Mouse (Mus musculus): ENCODE measurements around the gene Gm10309. TPM values are rescaled to one million over a fixed set of nuclear protein-coding genes. Genes with fewer than 3 reads are reported as not detected.

Gm10309 gene
- 0.26 and 0.82 TPM in 2 replicates for polyA plus RNA-seq (2016; fragmentation: Nextera tagmentation; extraction: Ambion mirVana)

DNA sequence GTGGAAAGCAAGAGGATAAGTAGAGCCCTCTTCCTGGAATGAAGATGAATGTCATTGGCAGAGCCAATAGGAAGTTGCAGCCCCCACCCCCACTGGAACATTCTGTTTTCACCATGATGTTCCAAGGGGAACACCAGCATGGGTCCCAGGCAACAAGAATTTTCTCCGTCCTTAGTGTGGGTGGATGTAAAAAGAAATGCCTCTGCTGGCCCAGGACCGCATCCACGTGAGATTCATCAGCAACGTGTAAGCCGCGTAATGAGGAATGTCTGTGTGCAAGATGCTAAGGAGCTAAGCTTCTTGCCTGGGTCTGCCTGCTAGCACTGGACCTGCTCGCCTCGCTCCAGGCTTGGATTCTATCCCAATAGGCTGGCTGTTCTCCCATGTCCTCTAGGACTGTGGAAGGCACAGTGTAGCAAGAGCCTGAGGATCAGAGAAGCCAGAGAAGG, at the start of gene Gm10309:
Gene Gm10309, minus strand, starts transcription at position 50 of the 449 bp plus-strand sequence.
- H3K36me3 ChIP-seq, result no peaks in the 10 kb centered on the region
- no peak within 1 kb of the TSS for H3K9ac ChIP-seq
- H3K4me2 ChIP-seq (replicated peaks), result no peak within 1 kb of the TSS
- 0 out of 2 replicates have a peak, but pooled peaks cover 2% of the 10 kb centered on the region for H3K4me1 ChIP-seq
- no peaks in the 10 kb centered on the region for H3K9me3 ChIP-seq
- no peaks in the 10 kb centered on the region for H3K27me3 ChIP-seq (replicated peaks)
- ATAC-seq (ENCODE audit: low FRiP score, low read depth), result no peak
- no peak within 1 kb of the TSS for H3K4me3 ChIP-seq
- no peak within 1 kb of the TSS for H3K27ac ChIP-seq
- WGBS, result 93% methylated on average over 8 of the region's 8 CpGs

- Histone ChIP-seq H3K36me3 (no peaks in the 10 kb centered on the region), H3K27me3 (replicated peaks) (no peaks in the 10 kb centered on the region), H3K9ac (no peak overlapping the region), H3K9me3 (no peaks in the 10 kb centered on the region), H3K4me3 (no peak overlapping the region), H3K27ac (no peak overlapping the region), H3K4me1 (no peaks in the 10 kb centered on the region), H3K4me2 (replicated peaks) (no peak overlapping the region)
- no peak for ATAC-seq (ENCODE audit: low FRiP score, low read depth)
- WGBS, result 91% methylated on average over 6 of the region's 6 CpGs
These were observed 47.0 kb upstream of the Gm10309 start for GRCm38 (mm10) chr17:86551995-86552394.

DNA sequence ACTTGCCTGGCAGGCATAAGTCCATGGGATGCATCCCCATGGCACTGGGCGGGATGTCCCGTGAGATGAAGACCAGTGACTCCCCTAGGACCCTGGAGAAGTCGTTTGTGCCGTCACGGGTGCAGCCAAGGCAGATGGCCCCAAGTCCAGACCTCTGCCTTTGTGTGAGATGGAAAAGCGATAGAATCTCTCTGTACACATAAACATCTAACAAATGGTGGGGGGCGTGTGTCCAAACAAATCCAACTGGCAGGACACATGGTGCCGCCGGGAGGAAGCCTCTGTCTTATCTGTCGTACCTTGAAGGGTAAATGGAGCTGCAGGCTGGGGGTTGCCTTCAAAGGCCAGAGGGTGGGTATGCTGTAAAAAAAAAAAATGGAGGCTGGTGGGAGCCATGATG, 46.5 kb upstream of the Gm10309 start:
- H3K9ac ChIP-seq, result no peak overlapping the region
- WGBS, result 83% methylated on average over 10 of the region's 10 CpGs
- H3K27me3 ChIP-seq (replicated peaks), result no peaks in the 10 kb centered on the region
- no peak overlapping the region for H3K4me2 ChIP-seq (replicated peaks)
- no peak overlapping the region for H3K27ac ChIP-seq
- no peaks in the 10 kb centered on the region for H3K4me1 ChIP-seq
- no peaks in the 10 kb centered on the region for H3K36me3 ChIP-seq
- ATAC-seq (ENCODE audit: low FRiP score, low read depth), result no peak
- H3K9me3 ChIP-seq, result no peaks in the 10 kb centered on the region
- H3K4me3 ChIP-seq, result no peak overlapping the region

DNA sequence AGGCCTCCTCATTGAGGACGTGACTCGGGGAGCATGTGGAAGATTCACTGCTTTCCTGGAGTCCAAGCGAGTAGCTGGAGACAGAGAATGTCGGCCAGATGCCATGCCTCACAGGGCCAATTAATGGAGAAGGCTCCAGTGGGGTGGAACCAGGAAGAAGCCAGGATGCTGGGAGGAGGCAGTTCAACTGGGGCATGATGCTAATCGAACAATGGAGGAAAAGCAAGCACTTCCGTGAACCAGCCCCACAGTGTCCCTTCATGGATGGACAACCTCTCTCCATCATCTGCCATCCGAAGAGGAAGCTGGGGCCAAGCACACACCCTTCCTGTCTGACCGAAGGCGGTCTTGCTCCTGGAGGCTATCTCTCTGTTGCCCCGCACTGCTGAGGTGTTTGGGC, 44.1 kb upstream of the Gm10309 start:
- 93% methylated on average over 10 of the region's 10 CpGs for WGBS
- Histone ChIP-seq H3K9ac (no peak overlapping the region), H3K27ac (no peak overlapping the region), H3K9me3 (no peaks in the 10 kb centered on the region), H3K36me3 (no peaks in the 10 kb centered on the region), H3K27me3 (replicated peaks) (no peaks in the 10 kb centered on the region), H3K4me1 (no peaks in the 10 kb centered on the region), H3K4me3 (no peak overlapping the region), H3K4me2 (replicated peaks) (no peak overlapping the region)
- no peak for ATAC-seq (ENCODE audit: low FRiP score, low read depth)

DNA sequence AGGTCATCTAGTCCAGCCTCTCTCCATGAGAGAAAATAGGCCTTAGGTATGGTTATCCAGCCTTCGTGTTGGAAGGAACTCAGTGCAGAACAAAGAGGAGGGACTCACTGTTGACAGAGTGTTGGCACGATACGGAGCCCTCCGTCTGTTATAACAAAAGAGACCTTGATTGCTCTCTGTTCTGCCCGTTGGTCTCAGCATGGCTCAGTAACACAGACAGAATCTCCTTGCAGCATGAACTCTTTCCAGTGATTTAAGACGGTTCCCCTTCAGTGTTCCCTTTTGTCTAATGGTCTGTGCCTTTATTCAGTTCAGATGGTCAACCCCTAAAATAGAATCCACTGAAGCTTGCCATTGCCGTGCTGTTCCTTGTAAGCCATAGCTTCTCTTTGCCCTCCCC, 41.5 kb upstream of the Gm10309 start:
- Histone ChIP-seq H3K36me3 (no peaks in the 10 kb centered on the region), H3K4me2 (replicated peaks) (no peak overlapping the region), H3K9ac (no peak overlapping the region), H3K9me3 (no peaks in the 10 kb centered on the region), H3K4me1 (no peaks in the 10 kb centered on the region), H3K4me3 (no peak overlapping the region), H3K27ac (no peak overlapping the region), H3K27me3 (replicated peaks) (no peaks in the 10 kb centered on the region)
- ATAC-seq (ENCODE audit: low FRiP score, low read depth), result no peak
- WGBS, result 20% methylated on average over 7 of the region's 7 CpGs

- Histone ChIP-seq H3K27me3 (replicated peaks) (no peaks in the 10 kb centered on the region), H3K9me3 (no peaks in the 10 kb centered on the region), H3K36me3 (no peaks in the 10 kb centered on the region), H3K4me1 (0 out of 2 replicates have a peak, but pooled peaks cover 3% of the 10 kb centered on the region), H3K4me3 (no peak overlapping the region), H3K4me2 (replicated peaks) (no peak overlapping the region), H3K27ac (no peak overlapping the region), H3K9ac (no peak overlapping the region)
- ATAC-seq (ENCODE audit: low FRiP score, low read depth), result no peak
- 68% methylated on average over 18 of the region's 18 CpGs for WGBS
These were observed 34.9 kb upstream of the Gm10309 start for GRCm38 (mm10) chr17:86539881-86540430.

DNA sequence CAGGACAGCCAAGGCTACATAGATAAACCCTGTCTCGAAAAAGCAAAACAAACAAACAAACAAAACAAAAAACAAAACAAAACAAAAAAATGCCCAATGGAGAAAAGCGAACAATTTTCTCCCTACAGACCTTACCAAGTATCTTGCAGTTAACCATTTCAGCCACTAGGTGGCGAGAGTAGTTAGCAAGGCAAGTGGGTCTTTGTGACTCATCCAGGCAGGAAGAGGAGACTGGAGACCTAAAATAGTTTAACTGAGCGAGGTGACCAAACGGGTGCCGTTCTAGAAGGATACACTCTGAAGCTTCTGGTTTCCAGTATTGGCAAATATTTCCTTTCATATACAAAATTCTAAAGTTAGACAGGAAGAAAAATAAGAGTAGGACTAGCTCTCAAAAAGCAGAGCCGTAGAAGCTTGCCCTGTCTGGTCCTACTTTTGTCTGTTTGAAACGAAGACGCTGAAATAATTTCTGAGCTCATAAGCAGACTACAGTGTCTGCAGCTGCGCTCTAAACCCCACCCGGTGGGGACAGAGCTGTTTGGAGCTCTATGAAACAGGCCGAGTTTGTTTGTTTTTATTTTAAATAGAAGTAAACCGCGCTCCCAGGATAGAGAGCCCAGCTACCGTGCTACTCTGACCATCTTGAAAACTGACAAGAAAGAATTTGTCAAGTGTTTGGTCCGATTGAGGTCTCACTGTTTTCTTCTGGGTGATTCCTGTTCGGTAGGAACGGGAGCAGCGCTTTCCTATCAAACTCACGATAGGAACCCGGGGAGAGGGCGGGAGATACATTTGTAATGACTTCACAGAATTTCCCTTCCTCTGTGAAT, 31.0 kb upstream of the Gm10309 start:
- H3K9me3 ChIP-seq, result no peaks in the 10 kb centered on the region
- no peak overlapping the region for H3K27ac ChIP-seq
- H3K4me2 ChIP-seq (replicated peaks), result peak overlapping the region; percentile 10; the same call in 1 of the 2 replicates
- 54% methylated on average over 22 of the region's 22 CpGs for WGBS
- ATAC-seq (ENCODE audit: low FRiP score, low read depth), result no peak
- no peak overlapping the region for H3K4me3 ChIP-seq
- H3K4me1 ChIP-seq, result 0 out of 2 replicates have a peak, but pooled peaks cover 10% of the 10 kb centered on the region
- H3K27me3 ChIP-seq (replicated peaks), result no peaks in the 10 kb centered on the region
- H3K9ac ChIP-seq, result no peak overlapping the region
- no peaks in the 10 kb centered on the region for H3K36me3 ChIP-seq

DNA sequence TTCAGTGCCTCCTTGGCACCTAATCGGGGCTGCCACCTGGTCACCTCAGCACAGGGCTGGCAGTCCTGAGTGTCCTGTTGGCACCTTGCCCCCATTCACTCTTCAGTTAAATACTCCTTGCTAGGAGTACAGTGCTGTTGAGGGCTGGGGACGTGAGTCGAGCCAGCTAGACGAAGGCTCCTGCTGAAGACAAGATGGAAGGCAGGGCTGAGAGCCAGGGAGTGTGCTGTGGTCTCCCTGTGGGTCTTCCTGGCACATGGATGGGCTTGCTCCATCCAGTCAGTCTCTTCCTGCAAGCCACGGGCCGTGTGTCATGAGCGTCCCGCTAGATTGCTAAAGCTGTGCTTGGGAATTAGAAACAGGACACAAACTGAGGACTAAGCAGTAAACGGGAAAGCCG, 30.1 kb upstream of the Gm10309 start:
- ATAC-seq (ENCODE audit: low FRiP score, low read depth), result 0 out of 2 replicates have a peak, but pooled peaks have one; percentile 41
- Histone ChIP-seq H3K9me3 (no peaks in the 10 kb centered on the region), H3K27me3 (replicated peaks) (no peaks in the 10 kb centered on the region), H3K36me3 (no peaks in the 10 kb centered on the region), H3K4me1 (0 out of 2 replicates have a peak, but pooled peaks cover 10% of the 10 kb centered on the region), H3K4me3 (no peak overlapping the region), H3K27ac (no peak overlapping the region), H3K4me2 (replicated peaks) (no peak overlapping the region), H3K9ac (no peak overlapping the region)
- 82% methylated on average over 10 of the region's 10 CpGs for WGBS

DNA sequence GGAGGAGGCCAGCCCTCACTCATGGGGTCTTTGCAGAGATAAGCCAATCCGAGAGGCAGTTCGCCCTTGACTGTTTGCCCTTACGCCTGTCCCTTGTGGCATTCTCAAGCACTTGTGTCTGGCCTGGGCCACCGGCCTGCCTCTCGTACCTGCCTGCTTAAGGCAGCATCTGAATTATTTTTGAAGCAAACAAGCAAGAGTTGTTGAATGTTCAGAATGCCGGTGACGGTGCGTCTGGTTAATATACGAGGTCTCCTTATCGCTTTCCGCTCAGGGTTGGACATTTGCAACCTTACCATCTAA, 28.5 kb upstream of the Gm10309 start:
- H3K27me3 ChIP-seq (replicated peaks), result no peaks in the 10 kb centered on the region
- no peak overlapping the region for H3K27ac ChIP-seq
- H3K9ac ChIP-seq, result no peak overlapping the region
- no peak overlapping the region for H3K4me2 ChIP-seq (replicated peaks)
- no peak for ATAC-seq (ENCODE audit: low FRiP score, low read depth)
- 0 out of 2 replicates have a peak, but pooled peaks cover 13% of the 10 kb centered on the region for H3K4me1 ChIP-seq
- H3K36me3 ChIP-seq, result no peaks in the 10 kb centered on the region
- H3K4me3 ChIP-seq, result no peak overlapping the region
- H3K9me3 ChIP-seq, result no peaks in the 10 kb centered on the region
- 89% methylated on average over 11 of the region's 11 CpGs for WGBS

DNA sequence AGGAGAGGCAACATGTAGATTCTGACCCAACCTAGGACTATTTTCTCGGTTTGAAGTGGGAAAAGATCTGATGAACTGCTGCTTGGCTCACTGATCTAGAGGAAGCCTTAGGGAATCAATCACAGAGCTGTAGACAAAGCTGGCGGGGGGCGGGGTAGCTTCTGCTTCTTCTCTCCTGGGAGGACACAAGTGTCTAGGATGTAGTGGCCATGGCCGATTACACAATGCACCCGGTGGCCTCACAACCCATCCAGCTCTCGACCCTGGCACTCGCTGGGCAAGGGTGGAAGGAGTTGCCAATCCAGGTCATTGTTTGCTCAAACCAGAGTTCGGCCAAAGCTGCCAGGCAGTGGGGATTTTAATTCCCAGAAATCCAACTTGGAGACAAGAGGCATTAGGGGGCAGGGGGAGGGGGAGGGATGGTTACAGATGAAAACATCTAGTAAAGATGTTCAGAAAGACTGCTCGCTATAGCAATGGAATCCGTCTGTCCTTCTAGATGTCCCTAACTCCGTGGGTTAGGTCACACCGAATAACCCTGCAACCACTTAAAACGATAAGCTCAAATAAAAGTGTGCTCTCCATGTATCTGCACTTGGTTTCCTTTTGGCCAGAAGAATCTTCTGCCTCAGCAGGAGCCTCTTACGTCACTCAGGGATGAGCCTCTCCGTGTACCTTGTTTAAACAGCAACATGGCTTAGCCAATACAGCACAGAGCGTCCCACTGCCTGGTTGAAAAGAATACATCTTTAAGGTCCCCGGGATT, 27.9 kb upstream of the Gm10309 start:
- no peak overlapping the region for H3K27ac ChIP-seq
- H3K9ac ChIP-seq, result no peak overlapping the region
- no peak for ATAC-seq (ENCODE audit: low FRiP score, low read depth)
- H3K4me2 ChIP-seq (replicated peaks), result no peak overlapping the region
- no peak overlapping the region for H3K4me3 ChIP-seq
- 75% methylated on average over 17 of the region's 17 CpGs for WGBS
- H3K36me3 ChIP-seq, result no peaks in the 10 kb centered on the region
- H3K4me1 ChIP-seq, result 0 out of 2 replicates have a peak, but pooled peaks cover 13% of the 10 kb centered on the region
- no peaks in the 10 kb centered on the region for H3K27me3 ChIP-seq (replicated peaks)
- H3K9me3 ChIP-seq, result no peaks in the 10 kb centered on the region

DNA sequence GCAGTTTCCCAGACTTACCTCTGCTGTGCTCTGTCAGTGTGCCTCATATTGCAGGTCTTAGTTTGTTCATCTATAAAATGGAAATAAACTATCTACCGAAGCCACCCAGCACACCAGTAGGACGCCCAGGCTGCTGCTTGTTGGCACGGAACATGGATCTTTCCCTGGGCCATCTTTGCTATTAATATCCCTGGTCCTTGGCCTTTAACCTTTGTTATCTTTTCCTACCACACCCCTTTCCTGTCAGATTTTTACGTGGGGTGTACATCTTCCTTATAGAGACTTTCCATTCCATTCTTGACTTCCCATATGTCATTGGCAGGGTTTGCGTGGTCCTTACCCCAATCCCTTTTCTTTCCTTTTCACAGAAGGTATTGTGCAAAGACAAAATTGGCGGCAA, 26.2 kb upstream of the Gm10309 start:
- ATAC-seq (ENCODE audit: low FRiP score, low read depth), result no peak
- Histone ChIP-seq H3K4me3 (no peak overlapping the region), H3K9ac (no peak overlapping the region), H3K27ac (no peak overlapping the region), H3K4me1 (0 out of 2 replicates have a peak, but pooled peaks cover 12% of the 10 kb centered on the region), H3K4me2 (replicated peaks) (no peak overlapping the region), H3K9me3 (no peaks in the 10 kb centered on the region), H3K27me3 (replicated peaks) (no peaks in the 10 kb centered on the region), H3K36me3 (no peaks in the 10 kb centered on the region)
- 94% methylated on average over 6 of the region's 6 CpGs for WGBS

- Histone ChIP-seq H3K4me3 (no peak overlapping the region), H3K27ac (no peak overlapping the region), H3K4me2 (replicated peaks) (no peak overlapping the region), H3K27me3 (replicated peaks) (no peaks in the 10 kb centered on the region), H3K9ac (no peak overlapping the region), H3K36me3 (no peaks in the 10 kb centered on the region), H3K9me3 (no peaks in the 10 kb centered on the region), H3K4me1 (0 out of 2 replicates have a peak, but pooled peaks cover 10% of the 10 kb centered on the region)
- ATAC-seq (ENCODE audit: low FRiP score, low read depth), result no peak
- WGBS, result 81% methylated on average over 4 of the region's 4 CpGs
These were observed 24.4 kb upstream of the Gm10309 start for GRCm38 (mm10) chr17:86529411-86529810.
